Mouse (Mus musculus) neural tube, embryonic 13.5 days (tissue): ENCODE data around the gene Dennd1a. TPM values are rescaled to one million over a fixed set of nuclear protein-coding genes. Genes with fewer than 3 reads are reported as not detected.

Source experiments
- ATAC-seq: fragments of 200-750 bp; cut with Nextera tagmentation; 2 replicates; pipeline ENCODE4 v1.8.0; 2017; ENCODE audit warnings: low read depth, mild to moderate bottlenecking, moderate TSS enrichment, moderate library complexity
- H3K27ac ChIP-seq: fragments of 300-500 bp; sonication (generic); replicated peaks from 2 replicates; pipeline ENCODE4 v1.5.1; 2015; ENCODE audit warnings: moderate library complexity, mild to moderate bottlenecking, inconsistent platforms
- H3K27me3 ChIP-seq: fragments of 300-500 bp; sonication (generic); 2 replicates; pipeline ENCODE4 v1.6.1; 2015; ENCODE audit warnings: mild to moderate bottlenecking, inconsistent platforms
- H3K36me3 ChIP-seq: fragments of 300-500 bp; sonication (generic); 2 replicates; pipeline ENCODE4 v1.6.1; 2015; ENCODE audit warnings: mild to moderate bottlenecking, inconsistent platforms
- H3K4me1 ChIP-seq: fragments of 300-500 bp; sonication (generic); replicated peaks from 2 replicates; pipeline ENCODE4 v1.6.1; 2015; ENCODE audit warnings: inconsistent platforms
- H3K4me2 ChIP-seq: fragments of 300-500 bp; sonication (generic); 2 replicates; pipeline ENCODE4 v1.6.1; 2015; ENCODE audit warnings: inconsistent platforms, mild to moderate bottlenecking, moderate library complexity
- H3K4me3 ChIP-seq: fragments of 300-500 bp; sonication (generic); 2 replicates; pipeline ENCODE4 v1.5.1; 2015; ENCODE audit warnings: mild to moderate bottlenecking, inconsistent platforms
- H3K9ac ChIP-seq: fragments of 300-500 bp; sonication (generic); 2 replicates; pipeline ENCODE4 v1.6.1; 2015; ENCODE audit warnings: moderate library complexity, mild to moderate bottlenecking, inconsistent platforms
- H3K9me3 ChIP-seq: fragments of 300-500 bp; sonication (generic); 2 replicates; pipeline ENCODE4 v1.6.1; 2016; ENCODE audit warnings: inconsistent platforms
- WGBS: fragments of 180-500 bp; shearing (Covaris S2); methylation state at CpG from one replicate; pipeline ENCODE4 v1.1.7; 2015; 5-methylcytosine and 5-hydroxymethylcytosine counted together
- polyA plus RNA-seq: library from polyadenylated mRNA; unstranded; fragments of >200 nt; fragmentation: Nextera tagmentation; extraction: Ambion mirVana; gene quantifications from 2 replicates; pipeline ENCODE4 v1.2.1, GENCODE M21; 2015

The Dennd1a gene
- polyA plus RNA-seq, 1 experiment from 2014 or later = 14.6 TPM

DNA sequence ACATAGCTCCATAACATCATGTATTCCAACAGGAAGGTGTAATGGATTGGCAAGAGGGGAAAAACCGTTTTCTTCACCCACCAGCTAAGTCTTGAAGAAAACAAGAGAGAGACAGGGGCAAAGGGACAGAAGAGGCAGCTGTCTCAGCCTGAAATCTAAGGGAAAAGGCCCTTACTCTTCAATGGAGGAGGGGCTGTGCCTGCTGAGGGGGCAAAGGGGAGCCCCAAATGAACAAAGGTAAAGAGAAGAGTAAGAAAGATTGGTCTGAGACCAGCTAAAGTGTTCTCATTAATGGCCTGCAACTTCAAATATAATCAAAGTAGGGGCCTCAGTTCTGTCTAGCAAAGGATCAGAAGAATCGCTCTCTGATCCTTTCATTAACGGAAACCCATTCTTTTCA is 189.7 kb downstream of the Dennd1a start:
- Histone ChIP-seq H3K4me2 (no peak overlapping the region), H3K9me3 (no peaks in the 10 kb centered on the region), H3K36me3 (no peaks in the 10 kb centered on the region), H3K9ac (no peak overlapping the region), H3K4me3 (no peak overlapping the region), H3K27ac (no peak overlapping the region), H3K27me3 (no peaks in the 10 kb centered on the region), H3K4me1 (peaks cover 62% of the 10 kb centered on the region)
- 59% methylated on average over 3 of the region's 3 CpGs for WGBS
- ATAC-seq = no peak

DNA sequence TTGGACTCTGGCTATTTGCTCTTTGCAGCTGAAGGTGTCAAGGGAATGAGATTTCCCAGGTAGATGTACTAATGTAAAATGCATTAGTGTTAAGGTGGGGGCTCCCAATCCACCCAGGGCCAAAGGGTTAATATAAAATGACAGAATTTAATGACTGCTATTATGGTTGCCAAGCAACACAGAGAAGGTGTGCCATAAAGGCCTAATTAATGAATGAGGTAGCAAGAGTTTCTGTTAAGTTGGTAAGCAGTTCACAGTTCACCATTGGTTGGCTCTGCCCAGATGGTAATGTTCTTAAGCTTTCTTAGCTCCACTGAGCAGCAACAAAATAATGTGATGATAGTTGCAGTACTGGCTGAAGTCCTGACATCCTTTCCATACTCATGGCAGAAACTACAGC is 190.9 kb downstream of the Dennd1a start:
- no peak overlapping the region for H3K4me2 ChIP-seq
- no peak for ATAC-seq
- no peaks in the 10 kb centered on the region for H3K27me3 ChIP-seq
- no peaks in the 10 kb centered on the region for H3K36me3 ChIP-seq
- no peak overlapping the region for H3K9ac ChIP-seq
- H3K9me3 ChIP-seq = no peaks in the 10 kb centered on the region
- no peak overlapping the region for H3K4me3 ChIP-seq
- peaks cover 62% of the 10 kb centered on the region for H3K4me1 ChIP-seq
- no peak overlapping the region for H3K27ac ChIP-seq

DNA sequence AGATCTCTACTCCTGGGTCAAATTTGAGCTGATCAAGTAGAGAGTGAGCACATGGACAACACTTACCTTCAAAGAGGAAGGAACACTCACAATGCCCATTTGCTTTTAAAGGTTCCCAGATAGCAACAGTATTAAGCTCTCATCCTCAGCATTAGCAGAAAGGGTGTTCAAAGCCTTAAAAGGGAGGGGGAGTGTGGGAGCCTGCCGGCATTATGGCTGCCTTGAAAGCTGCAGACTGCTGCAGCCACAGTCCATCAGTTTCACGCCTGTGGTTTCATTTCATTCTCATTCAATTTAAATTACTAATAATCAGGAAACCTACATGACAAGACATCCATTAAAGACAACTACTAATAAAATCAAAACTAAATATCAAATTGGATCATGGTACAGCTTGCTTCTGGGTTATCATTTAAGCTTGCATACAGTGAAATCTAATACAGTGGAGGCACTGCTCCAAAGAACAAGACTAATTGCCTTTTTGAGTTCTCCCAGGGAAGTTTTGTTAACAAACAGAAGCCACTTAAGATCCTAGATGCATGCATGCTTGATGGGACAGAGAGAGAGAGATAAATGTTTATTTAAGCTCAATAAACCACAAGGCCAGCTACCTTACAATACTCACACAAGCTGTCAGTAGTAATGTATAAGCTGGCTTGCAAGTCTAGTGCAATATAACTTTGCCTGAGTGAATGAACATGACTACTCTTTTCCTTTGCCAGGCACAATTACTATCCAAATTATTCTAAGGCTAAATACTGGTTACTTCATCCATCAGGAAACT is 192.6 kb downstream of the Dennd1a start:
- no peak overlapping the region for H3K4me3 ChIP-seq
- H3K4me1 ChIP-seq = peaks cover 52% of the 10 kb centered on the region
- H3K27me3 ChIP-seq = no peaks in the 10 kb centered on the region
- no peaks in the 10 kb centered on the region for H3K36me3 ChIP-seq
- H3K9me3 ChIP-seq = no peaks in the 10 kb centered on the region
- no peak overlapping the region for H3K4me2 ChIP-seq
- WGBS = 28% methylated on average over 2 of the region's 2 CpGs
- peak; percentile 60; the same call in 1 of the 2 replicates for ATAC-seq
- 0 out of 2 replicates have a peak overlapping the region, but pooled peaks have one; percentile 17 for H3K9ac ChIP-seq
- H3K27ac ChIP-seq = peak overlapping the region; percentile 54

- Histone ChIP-seq H3K27me3 (no peaks in the 10 kb centered on the region), H3K9ac (0 out of 2 replicates have a peak overlapping the region, but pooled peaks have one; percentile 17), H3K4me1 (peaks cover 45% of the 10 kb centered on the region), H3K9me3 (no peaks in the 10 kb centered on the region), H3K27ac (peak overlapping the region; percentile 54), H3K4me2 (no peak overlapping the region), H3K36me3 (no peaks in the 10 kb centered on the region), H3K4me3 (no peak overlapping the region)
- ATAC-seq = no peak
These were observed 193.2 kb downstream of the Dennd1a start for GRCm38 (mm10) chr2:38093968-38094367.

- no peaks in the 10 kb centered on the region for H3K9me3 ChIP-seq
- H3K27ac ChIP-seq = no peak overlapping the region
- H3K27me3 ChIP-seq = no peaks in the 10 kb centered on the region
- H3K4me2 ChIP-seq = no peak overlapping the region
- ATAC-seq = no peak
- H3K36me3 ChIP-seq = no peaks in the 10 kb centered on the region
- H3K9ac ChIP-seq = no peak overlapping the region
- peaks cover 39% of the 10 kb centered on the region for H3K4me1 ChIP-seq
- 83% methylated on average over 3 of the region's 3 CpGs for WGBS
- H3K4me3 ChIP-seq = no peak overlapping the region
These were observed 193.9 kb downstream of the Dennd1a start for GRCm38 (mm10) chr2:38093242-38093641.

DNA sequence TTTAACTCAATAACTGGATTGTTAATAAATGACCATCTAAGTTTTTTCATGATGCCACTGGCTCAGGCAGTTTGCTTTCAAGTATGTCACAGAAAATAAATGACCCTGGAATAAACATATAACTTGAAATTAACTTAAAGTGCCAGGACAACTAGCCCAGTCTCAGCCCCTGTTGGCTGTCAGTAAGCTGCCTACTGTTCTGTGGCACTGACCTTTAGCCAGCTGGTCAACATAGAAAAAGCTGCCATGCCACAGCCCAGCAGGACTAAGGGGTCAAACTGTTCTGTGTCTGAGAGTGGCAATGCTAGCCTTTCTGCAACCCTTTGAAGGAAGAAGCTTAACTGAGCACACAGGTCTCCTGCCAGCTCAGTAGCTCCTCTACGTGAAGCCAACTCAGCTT is 198.8 kb downstream of the Dennd1a start:
- WGBS = 96% methylated on average over 1 of the region's 1 CpGs
- Histone ChIP-seq H3K27me3 (no peaks in the 10 kb centered on the region), H3K36me3 (no peaks in the 10 kb centered on the region)

GRCm38 (mm10) chr2:38085058-38085457 is 202.1 kb downstream of the Dennd1a start:
- ATAC-seq = no peak

More for the DNA sequence above, 198.8 kb downstream of the Dennd1a start:
- ATAC-seq = no peak
- no peak overlapping the region for H3K4me2 ChIP-seq
- no peak overlapping the region for H3K9ac ChIP-seq
- H3K27ac ChIP-seq = no peak overlapping the region
- no peaks in the 10 kb centered on the region for H3K4me1 ChIP-seq
- H3K4me3 ChIP-seq = no peak overlapping the region
- H3K9me3 ChIP-seq = no peaks in the 10 kb centered on the region

DNA sequence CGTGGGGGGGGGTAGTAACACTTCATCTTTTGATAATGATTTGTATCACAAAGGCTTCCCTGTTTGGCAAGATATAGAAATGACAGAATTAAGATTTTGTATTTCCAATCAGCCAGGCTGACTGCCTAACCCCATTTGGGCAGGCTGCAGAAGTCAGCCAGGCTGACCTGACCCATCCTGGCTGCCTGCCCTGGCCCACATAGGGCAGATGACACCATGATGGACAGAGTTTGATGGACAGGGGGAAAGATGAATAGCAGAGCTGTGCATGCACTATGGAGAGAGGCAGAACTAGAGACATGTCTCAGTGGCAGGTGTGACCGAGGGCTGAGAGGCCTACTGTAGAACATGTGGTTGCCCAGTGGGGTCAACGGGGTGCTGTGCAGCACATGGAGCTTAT is 203.9 kb downstream of the Dennd1a start:
- Histone ChIP-seq H3K9ac (no peak overlapping the region), H3K27me3 (no peaks in the 10 kb centered on the region), H3K4me3 (no peak overlapping the region), H3K4me1 (no peaks in the 10 kb centered on the region), H3K36me3 (no peaks in the 10 kb centered on the region), H3K27ac (no peak overlapping the region), H3K4me2 (no peak overlapping the region), H3K9me3 (no peaks in the 10 kb centered on the region)
- ATAC-seq = no peak
- WGBS = 88% methylated on average over 3 of the region's 3 CpGs

More at GRCm38 (mm10) chr2:38085058-38085457, 202.1 kb downstream of the Dennd1a start:
- H3K4me3 ChIP-seq = no peak overlapping the region
- H3K27ac ChIP-seq = no peak overlapping the region
- WGBS = 90% methylated on average over 2 of the region's 2 CpGs
- H3K27me3 ChIP-seq = no peaks in the 10 kb centered on the region
- H3K4me1 ChIP-seq = no peaks in the 10 kb centered on the region
- H3K36me3 ChIP-seq = no peaks in the 10 kb centered on the region
- no peak overlapping the region for H3K9ac ChIP-seq
- no peaks in the 10 kb centered on the region for H3K9me3 ChIP-seq
- no peak overlapping the region for H3K4me2 ChIP-seq

DNA sequence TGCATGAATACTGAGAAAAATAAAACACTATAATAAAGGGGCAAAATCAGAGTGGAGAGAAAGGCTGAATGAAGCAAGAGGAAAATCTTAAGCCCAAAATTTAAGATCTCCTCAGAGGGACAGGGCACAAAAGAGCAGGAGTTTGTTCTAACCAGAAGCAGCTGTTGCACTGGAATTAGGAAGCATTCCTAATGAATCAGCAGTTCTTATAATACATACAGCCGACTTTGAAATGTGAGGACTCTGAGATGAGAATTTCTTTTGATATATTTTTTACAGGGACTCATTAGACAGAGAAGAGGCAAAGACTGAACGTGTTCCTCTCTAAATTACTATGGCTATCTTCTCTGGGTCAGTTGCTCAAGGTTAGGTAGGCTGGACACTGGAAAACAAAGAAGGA is 212.7 kb downstream of the Dennd1a start:
- no peaks in the 10 kb centered on the region for H3K9me3 ChIP-seq
- H3K9ac ChIP-seq = no peak overlapping the region
- ATAC-seq = no peak
- H3K36me3 ChIP-seq = no peaks in the 10 kb centered on the region
- H3K4me2 ChIP-seq = no peak overlapping the region
- 72% methylated on average over 2 of the region's 2 CpGs for WGBS
- H3K4me1 ChIP-seq = no peaks in the 10 kb centered on the region
- no peak overlapping the region for H3K27ac ChIP-seq
- H3K27me3 ChIP-seq = no peaks in the 10 kb centered on the region
- no peak overlapping the region for H3K4me3 ChIP-seq

- H3K4me1 ChIP-seq = peaks cover 8% of the 10 kb centered on the region; the same call in 1 of the 2 replicates
- H3K36me3 ChIP-seq = no peaks in the 10 kb centered on the region
- H3K27ac ChIP-seq = no peak overlapping the region
- no peaks in the 10 kb centered on the region for H3K9me3 ChIP-seq
- H3K27me3 ChIP-seq = no peaks in the 10 kb centered on the region
- H3K4me2 ChIP-seq = no peak overlapping the region
- ATAC-seq = no peak
- no peak overlapping the region for H3K9ac ChIP-seq
- no peak overlapping the region for H3K4me3 ChIP-seq
These were observed 215.1 kb downstream of the Dennd1a start for GRCm38 (mm10) chr2:38072061-38072460.

GRCm38 (mm10) chr2:38068171-38068572 is 219.0 kb downstream of the Dennd1a start:
- H3K4me2 ChIP-seq = no peak overlapping the region
- peaks cover 8% of the 10 kb centered on the region; the same call in 1 of the 2 replicates for H3K4me1 ChIP-seq
- 62% methylated on average over 2 of the region's 2 CpGs for WGBS
- H3K27me3 ChIP-seq = no peaks in the 10 kb centered on the region
- no peaks in the 10 kb centered on the region for H3K9me3 ChIP-seq
- no peak for ATAC-seq
- no peak overlapping the region for H3K27ac ChIP-seq
- no peak overlapping the region for H3K4me3 ChIP-seq
- H3K9ac ChIP-seq = no peak overlapping the region
- no peaks in the 10 kb centered on the region for H3K36me3 ChIP-seq

DNA sequence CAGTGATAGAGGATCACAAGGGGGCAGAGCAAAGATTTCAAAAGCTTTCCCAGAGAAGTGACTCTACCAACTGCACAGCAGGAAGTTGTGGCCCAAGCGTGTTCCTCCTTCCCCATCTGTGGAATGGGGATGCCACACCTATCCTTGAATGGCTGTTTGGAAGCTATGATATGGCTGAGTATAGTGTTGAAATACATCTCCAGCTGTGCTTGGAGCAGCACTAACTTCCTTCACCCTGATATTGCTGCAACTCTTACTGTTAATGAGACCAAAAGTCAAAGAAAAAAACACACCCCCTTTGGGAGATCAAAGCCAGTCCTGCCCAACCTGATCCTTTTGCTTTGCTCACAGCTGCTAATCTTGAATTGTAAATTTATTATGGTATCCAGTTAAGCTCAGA is 221.3 kb downstream of the Dennd1a start:
- no peak overlapping the region for H3K4me2 ChIP-seq
- ATAC-seq = no peak
- H3K4me1 ChIP-seq = peaks cover 8% of the 10 kb centered on the region; the same call in 1 of the 2 replicates
- H3K27ac ChIP-seq = no peak overlapping the region
- H3K4me3 ChIP-seq = no peak overlapping the region
- H3K36me3 ChIP-seq = no peaks in the 10 kb centered on the region
- no peaks in the 10 kb centered on the region for H3K9me3 ChIP-seq
- no peak overlapping the region for H3K9ac ChIP-seq
- H3K27me3 ChIP-seq = no peaks in the 10 kb centered on the region
- 57% methylated on average over 1 of the region's 1 CpGs for WGBS

DNA sequence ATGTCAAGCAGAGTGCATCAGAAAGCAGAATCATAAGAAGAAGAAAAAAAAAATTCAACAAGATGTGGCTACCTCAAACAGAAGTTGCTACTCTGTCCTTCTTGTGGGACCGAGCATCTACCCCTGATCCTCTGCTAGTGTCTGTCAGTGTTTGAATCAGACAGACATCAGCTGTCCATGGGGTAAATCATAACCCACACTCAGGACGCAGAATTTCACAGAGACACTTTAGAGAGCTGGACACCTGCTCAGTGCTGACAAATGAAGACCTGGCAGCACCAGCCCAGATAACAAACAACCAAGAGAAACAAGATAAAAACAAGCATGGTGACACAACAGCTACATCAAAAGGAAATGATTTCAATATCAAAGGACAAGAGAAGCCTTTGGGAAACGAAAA is 222.9 kb downstream of the Dennd1a start:
- 70% methylated on average over 3 of the region's 3 CpGs for WGBS
- no peak overlapping the region for H3K27ac ChIP-seq
- no peak overlapping the region for H3K4me2 ChIP-seq
- no peak for ATAC-seq
- no peaks in the 10 kb centered on the region for H3K36me3 ChIP-seq
- H3K27me3 ChIP-seq = no peaks in the 10 kb centered on the region
- peaks cover 8% of the 10 kb centered on the region; the same call in 1 of the 2 replicates for H3K4me1 ChIP-seq
- H3K9me3 ChIP-seq = no peaks in the 10 kb centered on the region
- H3K9ac ChIP-seq = no peak overlapping the region
- no peak overlapping the region for H3K4me3 ChIP-seq
